ENCODE assay signal across 20 mouse cellular contexts in the genomic region with DNA sequence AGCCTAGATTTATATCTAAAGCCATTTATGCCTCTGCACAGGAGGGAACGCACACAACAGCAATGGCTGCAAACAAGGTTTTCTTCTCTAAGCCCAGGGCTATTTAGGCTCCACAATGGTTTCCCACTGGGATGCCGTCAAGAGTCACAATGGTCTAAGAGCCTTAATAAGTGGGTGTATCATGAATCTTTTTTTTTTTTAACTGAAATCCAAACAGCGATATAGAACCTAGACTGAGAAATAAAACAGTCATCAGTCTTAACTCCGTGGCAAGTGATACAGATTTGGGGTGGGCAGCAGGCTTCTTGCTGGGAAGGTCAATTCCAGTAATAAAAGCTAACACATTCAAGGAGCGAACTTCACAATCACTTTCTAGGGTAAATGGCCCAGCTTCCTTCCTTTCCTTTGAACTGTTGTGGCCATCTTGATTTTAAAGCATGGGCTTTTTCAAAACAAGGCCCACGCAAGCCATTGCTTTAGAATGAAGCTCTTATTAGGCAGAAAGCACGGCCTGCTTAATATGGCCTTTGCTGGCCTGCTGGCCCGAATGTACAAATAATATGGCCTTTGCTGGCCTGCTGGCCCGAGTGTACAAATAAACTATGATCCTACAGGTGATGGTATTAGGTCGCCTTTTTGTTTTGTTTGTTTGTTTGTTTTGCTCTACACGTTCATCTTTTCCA. TPM values are rescaled to one million over a fixed set of nuclear protein-coding genes. Genes with fewer than 3 reads are reported as not detected.
DNase-seq lines count a peak whose midpoint lies in the region; ATAC-seq and TF ChIP-seq lines count a peak whose summit lies in the region.
"Had no signal": no experiment of that assay in that cellular context is flagged by ENCODE, and none has a peak within 500 bp of the region (broad histone marks: within the 10 kb centered on the region; RNA-seq: fewer than 3 reads in every experiment).

No protein-coding gene starts in this region.

- no peak overlapping the region for H3K27ac ChIP-seq in embryonic facial prominence, embryonic 11.5 days (replicated peaks; ENCODE audit: low read depth, low read length)
- no peak overlapping the region for H3K27ac ChIP-seq in embryonic facial prominence, embryonic 10.5 days (replicated peaks)
- H3K27ac ChIP-seq in midbrain, embryonic 11.5 days (ENCODE audit: low read depth, low read length), result no peak overlapping the region
- no peak overlapping the region for H3K27ac ChIP-seq in midbrain, embryonic 15.5 days
- no peak overlapping the region for H3K27ac ChIP-seq in hindbrain, embryonic 13.5 days
- H3K27ac ChIP-seq in kidney, adult 2 months (ENCODE audit: insufficient read depth, low read depth, low read length), result no peak overlapping the region
- H3K27ac ChIP-seq: heart, embryonic 15.5 days; liver, embryonic 15.5 days; stomach, postnatal 0 days had no signal

- H3K4me3 ChIP-seq in embryonic facial prominence, embryonic 11.5 days (ENCODE audit: low read depth, low read length), result no peak overlapping the region
- no peak overlapping the region for H3K4me3 ChIP-seq in embryonic facial prominence, embryonic 10.5 days
- no peak overlapping the region for H3K4me3 ChIP-seq in midbrain, embryonic 11.5 days (ENCODE audit: low read depth, low read length)
- H3K4me3 ChIP-seq in midbrain, embryonic 15.5 days, result no peak overlapping the region
- H3K4me3 ChIP-seq in hindbrain, embryonic 13.5 days, result no peak overlapping the region
- no peak overlapping the region for H3K4me3 ChIP-seq in kidney, adult 2 months (ENCODE audit: insufficient read depth, low read depth, low read length)
- H3K4me3 ChIP-seq: heart, embryonic 15.5 days; liver, embryonic 15.5 days had no signal

- DNase-seq in embryonic facial prominence, embryonic 11.5 days (ENCODE audit: low spot score), result peak; percentile 11
- no peak for DNase-seq in embryonic facial prominence, embryonic 10.5 days (ENCODE audit: low spot score)
- DNase-seq in midbrain, embryonic 11.5 days (ENCODE audit: low spot score, missing footprints), result peak; percentile 88
- no peak for DNase-seq in adrenal gland, postnatal 14 days
- no peak for DNase-seq in layer of hippocampus, adult 9-11 months
- DNase-seq in kidney, adult 2 months, result no peak
- DNase-seq: adrenal gland, postnatal 10 days; cerebellum, adult 8-10 months; kidney, adult 11 months; kidney, postnatal 10 days; lung, postnatal 10 days; right cerebral cortex, postnatal 25 days; thymus, postnatal 14 days had no signal

- no peak overlapping the region for H3K9ac ChIP-seq in embryonic facial prominence, embryonic 11.5 days (replicated peaks; ENCODE audit: low read length)
- H3K9ac ChIP-seq in midbrain, embryonic 11.5 days (ENCODE audit: low read length), result no peak overlapping the region
- no peak overlapping the region for H3K9ac ChIP-seq in midbrain, embryonic 15.5 days
- H3K9ac ChIP-seq in hindbrain, embryonic 13.5 days, result no peak overlapping the region
- H3K9ac ChIP-seq: heart, embryonic 15.5 days; liver, embryonic 15.5 days had no signal

- WGBS in embryonic facial prominence, embryonic 11.5 days, result 63% methylated on average over 11 of the region's 11 CpGs
- 59% methylated on average over 11 of the region's 11 CpGs for WGBS in embryonic facial prominence, embryonic 10.5 days
- 36% methylated on average over 11 of the region's 11 CpGs for WGBS in midbrain, embryonic 11.5 days
- WGBS in midbrain, embryonic 15.5 days, result 33% methylated on average over 11 of the region's 11 CpGs
- WGBS in hindbrain, embryonic 13.5 days, result 23% methylated on average over 11 of the region's 11 CpGs
- WGBS in kidney, adult 2 months, result 88% methylated on average over 11 of the region's 11 CpGs

- H3K4me2 ChIP-seq in embryonic facial prominence, embryonic 11.5 days (ENCODE audit: low read depth, low read length), result no peak overlapping the region
- H3K4me2 ChIP-seq in midbrain, embryonic 11.5 days, result no peak overlapping the region
- no peak overlapping the region for H3K4me2 ChIP-seq in midbrain, embryonic 15.5 days
- H3K4me2 ChIP-seq in hindbrain, embryonic 13.5 days, result no peak overlapping the region
- H3K4me2 ChIP-seq: heart, embryonic 15.5 days; liver, embryonic 15.5 days had no signal

- no peak for TF ChIP-seq POLR2A in kidney, adult 2 months (IDR thresholded peaks at IDR 0.05; ENCODE audit: low read depth, low read length)

- no peak for ATAC-seq in embryonic facial prominence, embryonic 11.5 days (replicated peaks; ENCODE audit: insufficient number of reproducible peaks, low FRiP score, low TSS enrichment, low read depth)
- ATAC-seq in midbrain, embryonic 11.5 days (ENCODE audit: low FRiP score), result no peak
- no peak for ATAC-seq in midbrain, embryonic 15.5 days (replicated peaks)
- ATAC-seq in hindbrain, embryonic 13.5 days (ENCODE audit: low FRiP score), result 0 out of 2 replicates have a peak, but pooled peaks have one; percentile 43
- ATAC-seq: CD4-positive, CD25-positive, alpha-beta regulatory T cell, adult 4 months; forebrain, embryonic 16.5 days had no signal

- H3K9me3 ChIP-seq in embryonic facial prominence, embryonic 11.5 days (replicated peaks; ENCODE audit: control insufficient read depth, low read length), result no peaks in the 10 kb centered on the region
- no peaks in the 10 kb centered on the region for H3K9me3 ChIP-seq in embryonic facial prominence, embryonic 10.5 days
- H3K9me3 ChIP-seq in midbrain, embryonic 11.5 days (ENCODE audit: control insufficient read depth, low read length), result no peaks in the 10 kb centered on the region
- H3K9me3 ChIP-seq in midbrain, embryonic 15.5 days, result no peaks in the 10 kb centered on the region
- no peaks in the 10 kb centered on the region for H3K9me3 ChIP-seq in hindbrain, embryonic 13.5 days
- H3K9me3 ChIP-seq: heart, embryonic 15.5 days; liver, embryonic 15.5 days had no signal

- TF ChIP-seq CTCF in kidney, adult 2 months (conservative IDR thresholded peaks at IDR 0.05; ENCODE audit: insufficient read depth, insufficient read length, low read depth, low read length), result no peak

- H3K36me3 ChIP-seq in embryonic facial prominence, embryonic 11.5 days (replicated peaks; ENCODE audit: control insufficient read depth, insufficient read depth, low read depth, low read length), result no peaks in the 10 kb centered on the region
- H3K36me3 ChIP-seq in embryonic facial prominence, embryonic 10.5 days (replicated peaks), result peaks cover 13% of the 10 kb centered on the region
- no peaks in the 10 kb centered on the region for H3K36me3 ChIP-seq in midbrain, embryonic 11.5 days (ENCODE audit: control insufficient read depth, insufficient read depth, low read length)
- H3K36me3 ChIP-seq in midbrain, embryonic 15.5 days (replicated peaks), result no peaks in the 10 kb centered on the region
- H3K36me3 ChIP-seq in hindbrain, embryonic 13.5 days, result no peaks in the 10 kb centered on the region
- H3K36me3 ChIP-seq in kidney, adult 2 months (ENCODE audit: control insufficient read depth, insufficient read depth, low read length), result no peaks in the 10 kb centered on the region
- H3K36me3 ChIP-seq: heart, embryonic 15.5 days; liver, embryonic 15.5 days had no signal

- no peaks in the 10 kb centered on the region for H3K4me1 ChIP-seq in embryonic facial prominence, embryonic 11.5 days (ENCODE audit: control insufficient read depth, insufficient read depth, low read length)
- H3K4me1 ChIP-seq in embryonic facial prominence, embryonic 10.5 days, result peaks cover 6% of the 10 kb centered on the region; the same call in 1 of the 2 replicates
- no peaks in the 10 kb centered on the region for H3K4me1 ChIP-seq in midbrain, embryonic 11.5 days (ENCODE audit: control insufficient read depth, insufficient read depth, low read length)
- H3K4me1 ChIP-seq in midbrain, embryonic 15.5 days, result peaks cover 9% of the 10 kb centered on the region
- H3K4me1 ChIP-seq in hindbrain, embryonic 13.5 days (replicated peaks), result peaks cover 15% of the 10 kb centered on the region
- no peaks in the 10 kb centered on the region for H3K4me1 ChIP-seq in kidney, adult 2 months (ENCODE audit: control insufficient read depth, insufficient read depth, low read length)
- H3K4me1 ChIP-seq: heart, embryonic 15.5 days; liver, embryonic 15.5 days had no signal

- H3K27me3 ChIP-seq in embryonic facial prominence, embryonic 11.5 days (ENCODE audit: control insufficient read depth, insufficient read depth, low read length), result no peaks in the 10 kb centered on the region
- no peaks in the 10 kb centered on the region for H3K27me3 ChIP-seq in embryonic facial prominence, embryonic 10.5 days (replicated peaks; ENCODE audit: low read depth, poor library complexity, severe bottlenecking)
- peaks cover 2% of the 10 kb centered on the region; the same call in 1 of the 2 replicates for H3K27me3 ChIP-seq in midbrain, embryonic 11.5 days (ENCODE audit: control insufficient read depth, insufficient read depth, low read length)
- H3K27me3 ChIP-seq in midbrain, embryonic 15.5 days (replicated peaks), result no peaks in the 10 kb centered on the region; the same call in 1 of the 2 replicates
- H3K27me3 ChIP-seq in hindbrain, embryonic 13.5 days, result peaks cover 9% of the 10 kb centered on the region; the same call in 1 of the 2 replicates
- H3K27me3 ChIP-seq in kidney, adult 2 months (replicated peaks; ENCODE audit: control insufficient read depth, insufficient read depth, low read length), result no peaks in the 10 kb centered on the region
- H3K27me3 ChIP-seq: heart, embryonic 15.5 days; liver, embryonic 15.5 days had no signal

RNA-seq across cellular contexts. Expression of gene Ly75, which starts 39.4 kb away (rescaled TPM):
- polyA plus RNA-seq in embryonic facial prominence, embryonic 11.5 days (2014; fragmentation: Nextera tagmentation; extraction: Ambion mirVana), result 3.5 and 4.0 TPM in 2 replicates
- 5.6 and 6.6 TPM in 2 replicates for polyA plus RNA-seq in embryonic facial prominence, embryonic 10.5 days (2016; fragmentation: Nextera tagmentation; extraction: Ambion mirVana)
- 2.0 and 2.3 TPM in 2 replicates for polyA plus RNA-seq in midbrain, embryonic 11.5 days (2014; fragmentation: Nextera tagmentation; extraction: Ambion mirVana)
- 0.97 and 1.1 TPM in 2 replicates for polyA plus RNA-seq in midbrain, embryonic 15.5 days (2015; fragmentation: Nextera tagmentation; extraction: Ambion mirVana)
- 0.91 and 1.2 TPM in 2 replicates for polyA plus RNA-seq in hindbrain, embryonic 13.5 days (2015; fragmentation: Nextera tagmentation; extraction: Ambion mirVana)
- total RNA-seq in adrenal gland, postnatal 14 days (2021), result 1.1 and 1.7 TPM in 2 replicates
- 0.41 and 0.72 TPM in 2 replicates for polyA plus RNA-seq in kidney, adult 2 months (2012; rRNA removed)

RNA-seq across cellular contexts. Expression of gene Cd302, which starts 59.5 kb away (rescaled TPM):
- polyA plus RNA-seq in embryonic facial prominence, embryonic 11.5 days (2014; fragmentation: Nextera tagmentation; extraction: Ambion mirVana), result 23.7 and 25.5 TPM in 2 replicates
- 18.2 and 20.8 TPM in 2 replicates for polyA plus RNA-seq in embryonic facial prominence, embryonic 10.5 days (2016; fragmentation: Nextera tagmentation; extraction: Ambion mirVana)
- polyA plus RNA-seq in midbrain, embryonic 11.5 days (2014; fragmentation: Nextera tagmentation; extraction: Ambion mirVana), result 15.6 and 16.2 TPM in 2 replicates
- polyA plus RNA-seq in midbrain, embryonic 15.5 days (2015; fragmentation: Nextera tagmentation; extraction: Ambion mirVana), result 12.0 and 12.9 TPM in 2 replicates
- polyA plus RNA-seq in hindbrain, embryonic 13.5 days (2015; fragmentation: Nextera tagmentation; extraction: Ambion mirVana), result 15.4 and 17.0 TPM in 2 replicates
- total RNA-seq in adrenal gland, postnatal 14 days (2021), result 30.6 and 48.2 TPM in 2 replicates
- 37.3 and 47.4 TPM in 2 replicates for polyA plus RNA-seq in kidney, adult 2 months (2012; rRNA removed)

Comparison
In these comparisons a context has a peak if more than half of its experiments do, and no peak if none do; other contexts are left out.
1. DNase-seq: peak in embryonic facial prominence, embryonic 11.5 days (single experiment) and midbrain, embryonic 11.5 days (single experiment); none in embryonic facial prominence, embryonic 10.5 days (single experiment), adrenal gland, postnatal 14 days (single experiment), layer of hippocampus, adult 9-11 months (single experiment) and kidney, adult 2 months (single experiment).